Mouse (Mus musculus) stomach, postnatal 0 days (tissue): ENCODE measurements around the gene Synpr.

Source experiments
- CTCF ChIP-seq: IDR thresholded peaks from 2 replicates; pipeline ENCODE4 v1.5.1; 2016; ENCODE audit warnings: antibody characterized with exemption, low read depth, mild to moderate bottlenecking, moderate library complexity
- EP300 ChIP-seq: optimal IDR thresholded peaks from 2 replicates; pipeline ENCODE3; 2016; ENCODE audit warnings: antibody characterized with exemption

DNA sequence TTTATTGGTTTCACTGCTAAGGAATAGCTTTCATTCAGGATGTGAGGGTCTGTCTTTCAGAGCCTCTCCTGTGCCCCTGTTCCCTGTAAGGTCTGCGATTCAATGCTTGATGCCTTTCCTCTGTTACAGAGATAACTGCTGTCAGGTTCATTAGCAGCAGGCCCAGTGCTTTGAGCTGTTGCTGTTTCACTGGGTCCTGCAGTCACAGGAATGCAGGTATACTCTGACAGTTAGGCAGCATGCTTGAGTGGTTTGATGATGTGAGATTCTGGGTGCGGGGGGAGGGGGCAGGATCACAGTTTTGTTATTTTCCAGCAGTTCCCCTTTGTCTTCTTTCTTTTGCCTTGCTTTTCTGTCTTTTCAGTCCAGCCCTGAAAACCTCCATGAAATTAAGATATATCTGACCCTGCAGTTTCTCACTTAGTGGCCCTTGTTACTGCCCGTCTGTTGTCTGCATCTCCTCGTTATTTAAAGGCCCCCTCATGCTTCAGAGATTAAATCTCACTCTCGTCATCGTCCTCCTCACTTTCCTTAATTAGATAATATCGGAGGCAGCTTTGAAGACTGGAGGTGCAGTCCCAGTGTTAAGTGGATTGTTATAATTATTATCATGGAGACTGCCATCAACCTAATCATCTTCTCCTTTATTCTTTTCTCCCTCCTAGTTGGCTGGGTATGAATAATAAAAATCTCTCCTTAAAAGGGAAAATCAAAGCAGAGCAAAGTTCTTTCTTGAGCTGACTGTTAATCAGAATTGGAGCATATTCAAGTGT lies 234.8 kb downstream of the Synpr start:
- no peak for TF ChIP-seq CTCF
- no peak for TF ChIP-seq EP300
